Mouse (Mus musculus): ENCODE data around the gene Slc10a1.

Gene Slc10a1

DNA sequence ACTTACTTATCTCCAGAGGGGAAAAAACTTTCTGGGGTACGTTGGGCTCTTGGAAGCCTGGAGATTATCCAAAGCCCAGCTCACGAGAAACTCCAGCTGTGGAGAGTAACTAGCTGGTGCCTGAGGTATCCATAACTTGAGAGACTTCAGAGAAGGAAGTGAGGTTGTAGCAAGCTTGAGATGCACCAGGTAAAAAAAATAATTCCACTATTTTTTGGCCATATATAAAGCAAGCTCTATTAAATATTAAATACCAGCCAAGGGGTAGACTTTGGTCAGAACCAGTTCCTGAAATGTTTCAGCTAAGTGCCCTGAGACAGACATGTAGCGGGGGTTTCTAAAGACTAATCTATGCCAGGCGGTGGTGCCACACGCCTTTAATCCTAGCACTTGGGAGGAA lies at the start of gene Slc10a1:
Gene Slc10a1 (minus strand): TSS at position 101 of the 400 bp plus-strand sequence.
- DNase-seq (ENCODE audit: low spot score), result no peak

DNA sequence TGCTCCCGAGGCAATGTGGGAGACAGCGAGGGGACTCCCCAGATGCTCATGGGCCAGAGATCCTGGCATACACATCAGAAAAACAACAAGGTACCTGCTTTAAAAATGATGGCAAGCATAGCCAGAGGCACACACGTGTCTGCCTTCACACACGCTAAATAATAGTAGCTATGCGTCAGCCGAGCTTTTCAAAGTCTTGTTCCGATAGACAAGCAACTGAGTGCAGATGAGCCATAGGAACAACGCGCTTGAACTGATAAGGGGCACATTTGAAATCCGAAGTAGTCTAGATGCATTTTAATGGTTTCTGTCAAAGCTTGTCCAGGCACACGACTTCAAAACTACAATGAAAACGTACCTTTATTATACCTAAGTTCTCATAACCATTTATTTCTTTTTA lies 49.1 kb upstream of the Slc10a1 start:
- no peak for DNase-seq (ENCODE audit: low spot score)

DNA sequence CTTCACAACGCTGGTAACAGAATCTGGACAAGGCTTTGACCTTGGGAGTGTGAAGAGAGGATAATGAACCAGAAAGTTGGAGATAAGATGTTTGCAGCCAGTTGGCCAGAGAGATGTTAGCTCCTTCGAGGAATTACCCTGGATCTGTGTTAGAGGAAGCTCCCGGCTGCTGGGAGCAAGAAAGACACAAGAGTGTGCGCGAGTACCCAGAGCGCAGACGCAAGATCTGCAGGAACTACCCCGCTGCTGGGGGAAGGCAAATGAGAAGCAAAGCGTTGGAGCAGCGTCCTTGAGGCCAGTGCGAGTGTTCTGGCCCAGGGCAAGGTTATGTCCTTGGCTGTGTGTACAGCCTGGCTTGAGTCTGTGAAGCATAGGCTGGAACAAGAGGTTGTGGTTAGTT lies 45.0 kb upstream of the Slc10a1 start:
- DNase-seq (ENCODE audit: low spot score), result no peak

DNA sequence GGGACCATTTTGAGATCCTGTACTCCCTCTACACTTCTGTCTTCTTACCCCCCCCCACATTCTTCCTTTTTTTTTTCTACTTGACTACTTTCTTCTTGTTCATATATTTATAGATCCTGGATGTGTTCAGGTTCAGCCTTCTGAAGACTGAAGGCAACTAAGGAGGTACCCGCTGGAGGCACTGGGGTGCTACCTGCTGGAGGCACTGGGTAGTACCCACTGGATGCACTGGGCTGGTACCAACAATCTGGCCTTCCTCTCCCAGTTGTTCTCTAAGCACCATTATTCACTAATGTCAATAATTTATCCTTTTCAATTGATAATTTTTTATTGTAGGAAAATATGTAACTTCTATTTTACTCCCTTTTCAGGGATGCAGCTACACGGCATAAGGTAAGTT lies 43.5 kb upstream of the Slc10a1 start:
- DNase-seq (ENCODE audit: low spot score), result no peak

DNA sequence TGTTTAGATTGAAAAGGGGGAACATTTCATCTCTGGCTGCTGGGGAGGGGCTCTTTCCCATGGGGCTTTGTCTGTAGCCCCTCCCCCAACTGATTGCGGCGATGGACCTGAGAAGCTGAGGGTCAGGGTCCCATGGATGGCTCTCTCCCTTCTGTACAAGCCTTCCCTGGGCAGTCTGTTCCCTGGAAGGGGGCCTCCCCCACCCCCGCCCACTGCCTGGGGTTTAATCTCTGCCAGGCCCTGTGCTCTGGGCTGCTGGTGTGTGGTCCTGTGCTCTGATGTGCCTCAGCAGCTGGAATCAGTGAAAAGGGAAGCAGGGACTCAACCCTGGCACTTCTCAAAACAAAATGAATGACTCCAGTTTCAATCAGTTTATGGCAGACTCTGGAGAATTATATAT lies 41.3 kb upstream of the Slc10a1 start:
- no peak for DNase-seq (ENCODE audit: low spot score)

DNA sequence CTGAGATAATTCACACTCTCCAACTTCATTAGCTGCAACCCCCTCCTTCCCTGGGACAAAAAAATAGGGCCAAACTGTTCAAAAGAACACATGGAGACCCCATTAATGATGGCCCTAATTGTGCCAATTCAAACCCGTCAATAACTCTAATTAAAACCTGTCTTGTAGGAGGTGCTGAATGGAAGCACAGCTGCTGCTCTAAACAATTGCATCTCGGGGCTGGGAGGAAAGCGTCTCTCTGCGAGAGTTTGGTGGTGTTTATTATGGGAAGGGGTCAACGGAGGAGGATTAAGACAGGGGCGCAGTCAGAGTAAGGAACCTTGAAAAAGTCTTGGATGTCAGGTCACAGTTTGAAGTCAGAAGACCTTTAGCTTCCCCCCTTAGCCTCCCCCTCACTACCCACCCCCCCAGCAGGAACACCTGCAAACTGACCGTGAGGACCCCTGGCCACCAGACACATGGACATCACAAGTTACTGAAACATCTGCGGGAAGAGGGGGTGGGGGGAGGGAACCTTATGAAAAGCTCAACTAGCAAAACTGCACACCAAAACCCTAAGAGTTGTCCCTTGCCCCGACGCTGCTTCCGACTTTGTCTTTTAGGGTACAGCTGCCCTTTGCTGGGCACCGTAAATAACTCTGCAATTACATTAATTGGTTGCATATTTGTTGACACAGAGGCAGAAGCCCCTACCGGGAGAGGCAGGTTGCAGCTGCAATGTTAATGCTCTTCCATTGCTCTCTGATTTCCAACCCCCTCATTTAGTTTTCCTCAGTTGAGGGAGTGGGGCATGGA lies 34.5 kb upstream of the Slc10a1 start:
- DNase-seq (ENCODE audit: low spot score), result peak; percentile 79

DNA sequence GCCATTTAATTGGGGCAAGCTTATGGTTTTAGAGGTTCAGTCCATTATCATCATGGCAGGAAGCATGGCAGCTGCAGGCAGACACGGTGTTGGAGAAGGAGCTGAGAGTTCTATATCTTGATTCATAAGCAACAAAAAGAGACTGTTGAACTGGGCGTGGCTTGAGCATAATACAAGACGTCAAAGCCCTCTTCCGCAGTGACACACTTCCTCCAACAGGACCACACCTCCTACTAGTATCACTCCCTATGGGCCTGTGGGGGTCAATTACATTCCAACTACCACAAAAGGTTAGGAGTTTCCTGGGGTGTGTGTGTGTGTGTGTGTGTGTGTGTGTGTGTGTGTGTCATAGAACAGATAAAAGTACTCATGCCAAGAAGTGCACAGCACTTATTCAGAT lies 32.4 kb upstream of the Slc10a1 start:
- DNase-seq (ENCODE audit: low spot score), result no peak

DNA sequence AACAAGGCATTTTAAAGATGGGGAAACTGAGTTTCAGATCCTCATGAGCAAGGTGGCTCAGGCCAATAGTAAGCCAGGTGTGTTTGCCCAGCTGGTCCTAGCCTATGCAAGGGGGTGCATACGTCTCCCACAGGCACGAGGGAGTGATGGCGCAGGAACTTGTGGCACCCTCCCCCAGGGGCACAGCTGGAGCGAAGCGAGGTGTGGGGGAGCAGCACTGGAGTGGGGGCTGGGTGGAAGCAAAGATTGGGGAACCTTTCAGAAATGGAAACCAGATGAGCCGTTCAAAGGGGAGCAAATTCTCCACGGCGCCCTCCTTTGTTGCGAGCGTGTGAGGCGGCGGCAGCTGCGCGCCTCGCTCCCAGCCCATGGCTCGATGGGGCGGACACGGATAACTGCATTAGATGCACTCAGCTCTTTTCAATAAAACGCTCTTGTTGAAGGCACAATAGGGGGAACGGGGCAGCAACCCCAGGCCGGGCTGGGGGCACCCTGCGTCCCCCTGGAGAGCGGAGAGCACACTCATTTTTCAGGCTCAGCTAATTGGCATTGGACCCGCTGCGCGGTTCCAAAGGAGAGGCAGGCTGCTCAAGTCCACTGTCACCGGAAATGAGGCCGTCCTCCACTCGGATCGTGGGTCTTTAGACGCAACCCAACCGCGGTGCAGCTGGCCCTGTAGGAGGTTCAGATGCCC lies 30.2 kb upstream of the Slc10a1 start:
- DNase-seq (ENCODE audit: low spot score), result peak; percentile 71

DNA sequence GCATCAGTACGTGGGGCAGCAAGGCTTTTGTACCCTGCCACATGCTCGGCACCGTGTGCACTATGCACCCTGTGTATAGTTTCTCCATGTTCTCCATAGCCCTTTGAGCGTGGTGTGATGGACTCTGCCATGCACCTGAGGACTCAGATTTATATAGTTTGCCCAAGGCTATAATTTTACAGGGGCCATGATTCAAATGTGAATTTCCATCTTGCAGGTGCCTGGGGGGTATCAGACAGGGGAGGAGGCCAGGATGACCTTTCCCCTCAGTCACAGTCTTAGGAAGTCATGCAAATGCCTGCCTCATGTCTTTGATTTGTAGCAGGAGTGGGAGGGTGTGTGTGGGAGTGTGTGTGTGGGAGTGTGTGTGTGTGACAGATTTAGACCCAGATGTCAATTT lies 29.1 kb upstream of the Slc10a1 start:
- no peak for DNase-seq (ENCODE audit: low spot score)

DNA sequence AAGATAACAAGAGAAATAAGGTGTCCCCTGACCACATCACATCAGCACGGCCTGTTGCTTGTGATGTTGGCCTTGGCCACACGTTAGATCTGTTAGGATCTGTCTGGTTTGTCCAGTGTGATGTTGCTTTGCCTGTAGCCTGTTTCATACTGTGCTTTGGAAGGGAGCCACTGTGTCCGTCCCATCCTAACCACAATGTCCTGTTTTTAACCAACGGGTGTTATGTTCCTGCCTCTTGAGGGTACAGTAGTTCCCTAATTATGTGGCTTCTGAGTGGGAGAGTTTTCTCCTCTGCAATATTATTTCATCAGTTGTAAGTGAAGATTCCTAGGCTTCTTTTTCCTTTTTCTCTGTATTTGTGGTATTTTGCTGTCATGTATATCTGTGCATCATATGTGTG lies 26.8 kb upstream of the Slc10a1 start:
- no peak for DNase-seq (ENCODE audit: low spot score)

DNA sequence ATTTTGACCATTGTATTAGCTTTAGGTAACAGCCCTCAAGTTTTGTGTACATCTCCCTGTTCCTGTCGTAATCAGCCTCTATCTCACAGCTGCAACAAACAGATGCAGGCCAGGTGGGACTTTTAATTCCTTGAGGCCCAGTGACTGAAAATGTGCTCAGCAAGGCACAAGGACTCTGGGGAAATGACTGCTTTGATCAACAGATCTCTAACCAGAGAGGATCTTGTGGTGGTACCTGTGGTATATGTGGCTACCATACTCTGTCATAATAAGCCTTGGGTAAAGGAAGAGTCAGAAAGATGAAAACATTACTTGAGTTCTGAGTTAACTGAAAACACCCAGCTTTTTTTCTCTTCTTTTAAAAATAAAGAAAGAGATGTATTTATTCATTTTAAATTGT lies 25.3 kb upstream of the Slc10a1 start:
- DNase-seq (ENCODE audit: low spot score), result no peak

DNA sequence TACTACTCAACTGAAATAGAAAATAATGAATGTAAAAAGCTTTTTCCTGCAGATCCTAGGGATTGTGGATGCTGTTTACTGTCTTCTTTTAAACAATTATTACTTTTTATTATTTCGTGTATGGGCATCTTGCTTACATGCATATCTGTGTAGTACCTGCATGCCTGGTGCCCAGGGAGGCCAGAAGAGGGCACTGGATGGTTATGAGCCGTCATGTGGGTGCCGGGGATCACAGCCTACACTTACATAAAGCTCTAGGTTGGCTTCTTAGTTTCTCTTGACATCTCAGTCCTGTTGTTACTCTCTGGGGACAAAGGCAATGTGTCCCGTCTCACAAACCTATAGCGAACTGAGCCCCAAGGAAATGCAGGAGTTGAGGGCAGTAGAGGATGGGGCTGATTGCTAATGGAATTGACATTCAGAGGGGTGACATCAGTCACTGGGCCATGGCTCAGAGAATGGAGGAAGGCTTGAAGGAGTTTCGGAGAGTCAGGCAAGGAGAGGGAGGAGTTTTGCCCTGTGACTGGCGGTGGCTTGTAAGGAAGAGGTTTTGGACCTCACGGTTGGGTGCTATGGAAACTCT lies 24.1 kb upstream of the Slc10a1 start:
- no peak for DNase-seq (ENCODE audit: low spot score)

DNA sequence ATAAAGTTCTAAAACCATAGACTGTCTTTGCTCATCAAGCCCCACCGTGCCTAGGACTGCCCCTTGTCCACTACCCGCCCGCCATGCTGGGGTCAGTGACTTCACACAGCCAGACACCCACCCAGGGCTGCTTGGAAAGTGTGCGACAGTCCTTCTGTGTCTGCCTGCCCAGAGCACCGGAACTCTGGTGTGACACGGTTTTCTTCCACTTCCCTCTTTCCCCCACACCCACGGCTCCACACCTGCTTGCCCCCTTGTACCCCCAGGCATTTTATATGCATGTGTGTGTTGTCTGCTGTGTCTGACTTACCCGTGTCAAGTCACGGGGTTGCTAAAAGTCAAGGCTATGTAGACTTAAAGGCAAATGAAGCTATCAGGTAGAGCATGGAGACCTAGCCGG lies 23.3 kb upstream of the Slc10a1 start:
- no peak for DNase-seq (ENCODE audit: low spot score)

DNA sequence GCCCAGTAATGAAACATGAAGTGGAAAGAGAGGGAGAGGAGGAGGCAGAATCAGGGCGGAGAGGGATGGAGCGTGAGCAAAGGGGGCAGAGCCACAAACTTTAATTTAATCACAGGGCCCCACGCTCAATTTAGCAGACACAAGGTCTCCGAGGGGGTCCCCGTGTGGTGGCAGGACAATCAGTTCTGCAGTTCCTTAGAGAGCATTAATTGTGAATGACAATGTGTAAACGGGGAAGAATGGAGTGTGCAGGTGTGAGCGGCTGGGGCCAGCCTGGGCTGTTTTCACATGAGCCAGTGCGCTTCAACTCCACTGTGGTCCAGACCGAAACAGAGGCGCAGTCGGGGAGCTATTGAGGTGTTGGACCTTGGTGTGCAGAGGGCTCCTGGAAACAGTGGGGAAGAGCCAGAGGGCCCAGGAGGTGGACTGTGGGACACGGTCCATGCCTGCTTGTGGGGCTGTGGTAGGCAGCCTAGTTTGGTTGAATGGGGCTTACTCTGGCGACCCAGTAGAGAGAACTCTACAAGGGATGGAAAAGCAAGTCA lies 22.5 kb upstream of the Slc10a1 start:
- DNase-seq (ENCODE audit: low spot score), result peak; percentile 75

DNA sequence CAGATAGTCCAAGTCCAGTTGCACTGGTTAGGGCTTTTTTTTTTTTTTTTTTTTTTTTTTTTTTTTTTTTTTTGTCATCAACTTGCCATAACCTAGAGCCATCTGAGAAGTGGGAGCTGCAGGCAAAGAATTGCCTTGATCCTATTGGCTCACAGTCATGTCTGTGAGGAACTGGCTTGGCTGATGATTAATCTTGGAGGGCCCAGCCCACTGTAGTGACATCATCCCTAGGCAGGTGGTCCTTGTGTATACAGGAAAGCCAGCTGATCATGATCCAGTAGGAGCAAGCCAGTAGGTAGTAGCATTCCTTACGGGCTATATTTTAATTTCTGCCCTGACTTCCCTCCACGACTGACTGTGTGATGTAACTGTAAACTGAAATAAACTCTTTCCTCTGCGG lies 19.8 kb upstream of the Slc10a1 start:
- no peak for DNase-seq (ENCODE audit: low spot score)

DNA sequence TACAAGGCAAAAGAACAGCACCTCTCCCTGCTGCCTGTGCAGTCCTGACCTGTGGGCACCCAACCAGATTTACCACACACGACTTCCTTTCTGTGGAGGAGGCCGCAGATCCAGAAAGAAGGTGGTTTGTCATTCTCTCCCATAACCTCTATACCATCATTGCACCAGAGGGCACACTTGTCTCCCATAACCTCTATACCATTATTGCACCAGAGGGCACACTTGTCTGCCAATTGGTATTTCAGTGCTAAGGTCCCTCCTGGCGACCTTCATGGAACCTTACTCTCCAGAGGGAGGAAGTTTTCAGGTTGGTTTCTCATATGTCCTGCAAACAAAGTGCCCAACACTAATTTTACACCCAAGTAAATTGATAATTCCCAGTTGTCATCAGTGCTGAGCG lies 18.1 kb upstream of the Slc10a1 start:
- no peak for DNase-seq (ENCODE audit: low spot score)

DNA sequence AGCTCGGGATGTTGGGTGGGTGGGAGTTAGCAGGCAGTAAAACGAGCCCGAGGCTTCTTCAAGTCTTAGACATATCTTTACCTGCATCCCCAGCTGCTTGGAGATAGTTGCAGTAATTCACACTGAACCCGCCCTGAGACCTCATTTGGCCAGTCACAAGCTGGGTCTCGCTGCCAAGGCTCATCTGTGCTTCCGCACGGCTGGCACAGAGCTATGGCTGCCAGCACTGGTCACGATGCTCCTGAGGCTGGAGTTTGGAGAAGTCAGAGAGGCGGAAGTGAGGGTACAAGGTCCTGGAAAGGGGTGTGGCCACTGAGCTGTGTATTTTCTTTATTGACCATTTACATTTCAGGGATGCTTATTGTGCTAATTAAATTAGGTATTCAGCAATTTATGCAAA lies 15.2 kb upstream of the Slc10a1 start:
- DNase-seq (ENCODE audit: low spot score), result no peak

DNA sequence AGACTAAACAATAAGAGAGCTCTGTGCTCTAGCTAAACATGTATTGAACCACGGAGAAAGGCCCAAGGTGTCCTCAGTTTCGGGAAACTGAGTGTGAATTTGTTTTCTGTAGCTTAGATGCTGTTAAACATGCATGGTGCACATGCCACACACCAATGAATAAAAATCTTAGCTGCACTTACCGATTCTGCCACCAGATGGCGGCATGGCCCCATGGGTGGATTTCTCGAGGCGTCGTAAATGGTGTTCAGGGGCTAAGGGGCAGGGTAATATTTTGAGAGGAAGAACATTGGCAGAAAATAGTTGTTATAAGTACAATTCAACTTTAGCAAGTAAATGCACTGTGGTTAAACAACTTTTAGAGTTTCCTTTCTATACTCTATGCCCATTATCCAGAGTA lies 13.8 kb upstream of the Slc10a1 start:
- DNase-seq (ENCODE audit: low spot score), result peak; percentile 90

DNA sequence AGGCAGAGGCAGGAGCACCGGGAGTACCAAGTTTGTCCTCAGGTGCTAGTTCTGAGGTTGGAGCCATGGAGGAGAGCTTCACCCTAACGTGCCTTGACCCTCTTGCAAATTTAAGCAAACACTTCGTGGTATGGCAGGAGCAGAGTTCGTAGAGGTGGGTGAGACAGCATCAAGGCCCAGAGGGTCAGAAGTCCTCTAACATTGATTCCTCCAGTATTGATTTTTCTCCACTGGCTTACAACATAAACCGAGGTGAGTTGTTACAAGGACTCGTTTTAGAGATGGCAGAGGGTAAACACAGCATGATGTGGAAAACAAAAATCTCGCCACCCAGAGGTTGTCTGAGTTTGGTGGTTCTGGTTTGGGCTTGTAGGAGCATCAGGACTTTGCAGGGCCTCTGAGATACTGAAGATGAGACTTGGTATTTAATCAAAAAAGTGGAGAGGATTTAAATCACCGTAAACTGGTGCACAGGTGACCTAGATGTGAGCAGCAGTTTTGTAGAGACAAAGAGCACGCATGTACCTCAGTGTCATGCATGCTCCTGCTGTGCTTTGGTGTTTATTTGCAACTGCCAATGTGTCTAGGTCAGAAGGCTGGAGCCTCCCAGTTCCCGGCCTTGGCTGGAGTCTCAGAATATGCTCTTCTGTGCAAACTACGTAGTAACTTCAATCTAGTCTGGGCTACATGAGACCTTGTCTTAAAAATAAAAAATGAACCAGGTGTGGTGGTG lies 7.6 kb upstream of the Slc10a1 start:
- no peak for DNase-seq (ENCODE audit: low spot score)

DNA sequence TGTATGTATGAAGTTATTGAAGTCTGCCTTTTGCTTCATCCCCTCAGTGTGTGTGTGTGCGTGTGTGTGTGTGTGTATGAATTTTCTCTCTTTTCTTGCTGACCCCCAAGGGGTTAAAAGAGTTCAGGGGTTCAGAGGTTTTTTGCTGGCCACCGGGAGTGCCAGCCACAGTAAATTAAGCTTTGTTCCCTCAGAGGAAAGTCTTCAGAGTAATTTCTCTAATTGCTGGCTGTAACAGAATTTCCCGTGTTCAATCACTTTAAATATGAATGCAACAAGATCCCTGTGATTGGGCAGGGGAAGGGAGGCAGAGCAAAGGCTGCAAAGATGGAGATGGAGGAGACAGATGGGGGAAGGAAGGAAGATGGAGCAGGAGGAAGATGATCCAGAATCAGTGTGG lies 3.3 kb upstream of the Slc10a1 start:
- peak; percentile 74 for DNase-seq (ENCODE audit: low spot score)

DNA sequence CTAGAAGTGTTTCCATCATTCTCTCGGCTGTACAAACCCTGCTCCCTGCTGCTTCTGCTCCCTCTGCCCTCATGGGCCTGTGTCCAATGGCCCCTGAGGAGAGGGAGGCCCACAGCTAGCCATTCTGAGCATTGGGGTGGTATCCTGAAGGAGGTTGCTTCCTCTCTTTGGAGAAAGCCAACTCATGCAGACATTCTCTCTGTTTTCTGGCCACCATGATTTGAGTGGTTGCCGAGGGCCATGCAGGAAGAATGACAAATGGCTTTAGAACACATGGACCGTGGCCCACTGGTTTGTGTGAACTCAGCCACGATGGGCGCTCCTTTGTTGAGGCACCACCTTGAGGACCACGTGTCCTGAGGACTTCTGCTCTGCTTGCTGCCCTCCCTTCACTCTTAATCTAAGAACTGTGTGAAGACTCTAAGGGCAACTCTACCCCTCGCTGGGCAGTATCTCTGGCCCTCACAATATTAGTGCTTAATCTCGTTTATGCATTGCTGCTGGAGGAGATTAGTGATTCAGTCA lies 1.7 kb upstream of the Slc10a1 start:
- no peak for DNase-seq (ENCODE audit: low spot score)

DNA sequence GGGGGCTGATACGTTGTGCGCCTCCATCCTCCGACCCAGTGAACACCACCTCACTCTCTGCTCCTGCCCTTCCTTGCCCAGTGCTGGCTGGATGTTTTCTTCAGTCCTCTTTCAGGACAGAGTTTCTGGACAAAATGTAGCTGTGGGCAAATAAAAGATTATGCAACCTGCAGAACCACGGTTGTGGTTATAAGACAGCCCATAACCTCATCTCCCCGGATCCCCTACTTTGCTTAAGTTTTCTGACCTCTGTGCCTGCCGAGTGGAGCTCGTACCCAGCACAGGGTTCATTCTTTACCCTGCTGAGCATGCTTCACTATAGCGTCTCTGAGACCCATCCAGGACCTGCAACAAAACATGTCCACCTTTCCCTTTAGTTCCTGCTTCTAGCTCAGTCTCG lies 587 bp downstream of the Slc10a1 start:
- DNase-seq (ENCODE audit: low spot score), result no peak
